Mouse (Mus musculus) left cerebral cortex, postnatal 25 days (tissue): ENCODE measurements at regions not wholly inside any gene's neighbourhood (a gene's known extent, or its start where the extent isn't known, plus 50 kb on each side); places are given as distances from the start of the nearest gene placed in this dataset.
A peak's percentile ranks its signal among the peaks of the same experiment; 100 is the strongest.

ENCODE experiments used
- DNase-seq, 2 experiments: peaks; one replicate each; pipeline ENCODE4 v3.0.0; 2022; ENCODE audit warnings: low spot score in 2 of 2, mixed read lengths in 1 of 2
- intact Hi-C: fragments of 180-260 bp; cut with DNase I; formaldehyde crosslinking; loops from one replicate; pipeline ENCODE4 v1.15.1; 2025

DNA sequence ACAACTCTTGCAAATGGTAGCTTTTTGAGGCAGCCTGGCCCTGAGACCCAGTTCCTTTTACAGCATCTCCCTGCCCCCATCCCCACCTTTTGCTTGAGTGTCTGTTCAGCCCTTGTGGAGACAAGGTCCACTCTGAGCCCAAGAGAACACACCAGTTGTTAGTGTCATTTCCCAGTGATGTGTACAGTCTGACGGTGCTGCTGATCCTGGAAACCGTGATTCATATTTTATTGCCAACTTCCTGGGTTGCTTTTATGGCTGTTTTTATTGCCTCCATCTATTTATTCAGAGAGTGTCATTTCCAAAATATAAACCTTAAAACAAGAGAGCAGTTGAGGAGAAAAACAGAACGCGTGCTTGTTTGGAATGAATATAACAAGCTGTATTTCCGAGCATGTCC, 309.6 kb upstream of the Isl1 start:
- intact Hi-C loops, result no loop called here
- no peak for DNase-seq

GRCm38 (mm10) chr13:116596346-116596745, 286.9 kb upstream of the Isl1 start:
- intact Hi-C loops, result no loop called here
- DNase-seq, result no peak

GRCm38 (mm10) chr13:116595512-116595911, 286.0 kb upstream of the Isl1 start:
- intact Hi-C loops, result no loop called here
- DNase-seq, result no peak

DNA sequence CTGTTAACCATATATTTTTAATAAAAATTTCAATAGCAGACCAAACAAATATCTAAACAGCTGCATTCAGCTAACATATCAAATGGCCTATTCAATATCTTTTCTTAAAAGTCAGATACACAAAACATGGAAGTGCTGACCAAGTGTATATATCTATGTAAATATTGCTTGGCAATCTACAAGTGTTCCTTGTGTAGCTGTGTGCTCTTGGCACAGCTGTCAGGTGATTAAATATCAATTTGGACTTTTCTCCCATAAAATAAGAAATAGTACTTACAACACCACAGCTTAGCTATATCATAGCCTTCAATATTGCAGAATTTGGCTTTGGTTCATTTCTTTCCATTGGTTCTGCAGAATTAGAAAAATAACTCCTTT, 266.5 kb upstream of the Isl1 start:
- intact Hi-C loops, result no loop called here
- DNase-seq, result no peak

GRCm38 (mm10) chr13:116575274-116575957, 265.9 kb upstream of the Isl1 start:
- no peak for DNase-seq
- intact Hi-C loops, result no loop called here

- DNase-seq, result no peak
- intact Hi-C loops, result no loop called here
Measured at GRCm38 (mm10) chr13:116555053-116555452, 245.6 kb upstream of the Isl1 start.

DNA sequence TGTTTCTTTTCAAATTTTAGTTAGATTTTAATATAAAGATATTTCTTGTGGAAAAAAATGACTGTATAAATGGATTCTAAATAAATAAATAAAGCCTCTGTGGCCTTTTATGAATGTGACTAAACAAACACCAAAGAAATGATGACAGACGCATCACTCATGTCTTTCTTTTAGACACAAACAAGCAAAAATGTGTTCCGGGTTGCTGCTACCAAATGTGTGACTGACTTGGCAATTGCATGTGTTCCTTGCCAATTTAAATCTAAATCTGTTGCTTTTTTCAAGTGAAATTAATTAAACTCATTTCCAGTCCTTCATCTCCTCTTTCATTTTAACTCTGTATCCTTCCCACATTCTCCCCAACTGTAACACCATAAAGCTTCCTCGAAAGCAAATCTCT, 225.7 kb upstream of the Isl1 start:
- no peak for DNase-seq
- intact Hi-C loops, result no loop called here

- DNase-seq, result peak in 1 of 2 experiments; percentile 61
Measured at GRCm38 (mm10) chr13:116533163-116533562, 223.7 kb upstream of the Isl1 start.

DNA sequence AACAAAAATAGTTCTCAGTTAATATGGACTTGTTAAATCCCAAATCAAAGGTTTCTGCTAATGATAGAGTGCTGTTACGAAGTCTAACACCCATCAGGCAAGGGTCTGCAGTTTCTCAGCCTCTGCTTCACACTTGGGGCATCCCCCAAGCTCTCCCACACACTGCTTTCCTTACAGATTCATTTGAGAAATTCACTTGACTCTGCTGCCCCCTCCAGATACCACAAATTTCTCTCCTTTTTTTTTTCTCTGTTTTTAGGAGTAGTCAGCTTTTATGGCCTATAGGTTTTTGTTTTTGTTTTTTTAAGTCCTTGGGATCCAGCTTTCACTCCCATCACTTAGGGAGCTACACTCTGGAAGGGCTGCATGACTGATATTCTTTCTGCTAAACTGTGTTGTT, 218.8 kb upstream of the Isl1 start:
- intact Hi-C loops, result no loop called here
- DNase-seq, result no peak

More at GRCm38 (mm10) chr13:116533163-116533562, 223.7 kb upstream of the Isl1 start:
- intact Hi-C loops, result no loop called here

DNA sequence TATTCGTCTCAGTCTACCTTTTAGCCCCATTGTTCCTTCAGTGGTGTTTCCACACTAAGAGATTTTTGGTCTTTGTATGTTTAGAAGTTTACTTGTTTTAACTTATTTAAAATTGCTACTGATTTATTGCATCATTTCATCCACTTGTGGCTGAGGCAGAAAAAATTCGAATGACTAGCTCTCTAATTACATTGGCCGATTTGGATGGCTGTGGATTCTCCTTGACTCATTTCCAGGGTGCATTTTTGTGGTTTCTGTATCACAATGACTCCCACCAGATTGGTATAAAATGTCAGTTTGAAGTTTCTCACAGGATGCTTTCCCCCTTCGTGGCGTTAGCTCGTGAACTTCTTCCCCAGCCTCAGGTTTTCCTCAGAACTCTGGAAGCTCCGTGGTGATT, 217.5 kb upstream of the Isl1 start:
- intact Hi-C loops, result no loop called here
- DNase-seq, result no peak

DNA sequence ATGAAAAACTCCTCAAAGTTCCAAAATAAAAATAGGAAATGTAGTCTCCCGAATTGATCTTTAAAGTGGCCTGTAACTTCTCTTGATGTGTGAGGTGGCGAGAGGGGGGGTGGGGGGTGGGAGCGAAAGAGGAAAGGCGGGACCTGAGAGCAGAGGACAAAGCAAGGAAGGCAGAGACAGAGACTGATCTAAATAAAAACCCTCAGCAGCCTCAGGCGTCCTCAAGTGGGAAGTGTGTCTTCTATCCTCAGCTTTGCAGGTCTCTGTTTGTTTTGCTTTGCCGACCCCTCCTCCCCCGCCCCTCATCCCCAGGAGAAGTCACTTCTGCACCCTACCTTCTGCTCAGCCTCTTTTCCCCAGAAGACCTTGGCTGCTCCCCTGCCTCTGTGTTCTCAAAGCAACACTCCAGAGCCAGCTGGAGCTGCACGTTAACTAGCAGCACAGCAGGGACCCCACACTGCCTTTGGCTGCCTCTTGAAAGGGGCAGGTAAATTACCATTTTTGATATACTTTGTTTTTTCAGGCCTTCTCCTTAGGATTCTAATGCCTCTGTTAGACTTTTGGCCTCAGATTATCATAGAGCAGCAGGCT, 214.3 kb upstream of the Isl1 start:
- intact Hi-C loops, result no loop called here
- DNase-seq, result no peak

GRCm38 (mm10) chr13:116514640-116515311, 205.3 kb upstream of the Isl1 start:
- intact Hi-C loops, result no loop called here
- DNase-seq, result no peak

DNA sequence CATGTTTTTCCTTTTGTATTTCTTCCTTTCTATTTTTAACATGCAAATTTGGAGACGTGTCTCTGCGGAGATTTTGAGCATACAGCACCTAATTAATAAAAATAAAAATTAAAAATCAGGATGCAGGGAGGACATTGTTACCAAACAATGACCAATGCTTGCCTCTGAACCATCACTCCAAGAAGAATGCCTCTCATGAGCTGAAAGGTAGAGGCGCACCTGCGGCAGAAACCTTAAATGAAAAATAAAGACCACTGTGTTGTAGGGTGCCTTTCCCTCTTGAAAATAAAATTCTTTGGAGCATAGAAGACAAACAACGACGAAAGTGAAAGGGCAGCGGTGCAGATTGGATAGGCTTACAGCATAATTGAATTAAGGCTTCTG, 204.8 kb upstream of the Isl1 start:
- no peak for DNase-seq
- intact Hi-C loops, result no loop called here

GRCm38 (mm10) chr13:116512398-116512797, 202.9 kb upstream of the Isl1 start:
- intact Hi-C loops, result no loop called here
- no peak for DNase-seq

DNA sequence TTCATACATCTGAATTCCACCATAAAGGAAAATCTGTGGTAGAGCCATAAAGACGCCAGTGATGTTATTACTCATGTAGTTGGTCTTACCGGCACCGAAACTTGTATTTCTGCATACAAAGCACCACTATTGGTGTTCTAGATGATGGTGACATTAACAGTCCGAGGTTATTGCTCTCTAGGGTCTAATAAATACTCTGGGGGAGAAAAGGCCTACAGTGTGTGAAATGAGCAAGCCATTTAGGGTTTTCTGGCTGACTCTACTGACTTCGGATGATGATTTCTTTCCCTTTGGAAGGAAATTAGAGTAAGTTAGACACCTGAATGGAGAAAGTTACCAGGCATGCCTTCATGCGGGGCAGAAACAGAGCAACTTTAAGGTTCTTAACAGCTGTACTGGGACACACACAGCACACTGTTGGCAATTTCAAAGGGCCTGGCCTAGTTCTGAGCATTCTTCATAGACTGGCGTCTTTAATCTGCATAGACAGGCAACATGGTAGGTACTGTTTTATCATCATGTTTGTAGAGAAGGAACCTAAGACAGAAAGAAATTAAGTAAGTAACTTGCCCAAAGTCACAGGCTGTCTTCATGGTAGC, 198.8 kb upstream of the Isl1 start:
- intact Hi-C loops, result no loop called here

DNA sequence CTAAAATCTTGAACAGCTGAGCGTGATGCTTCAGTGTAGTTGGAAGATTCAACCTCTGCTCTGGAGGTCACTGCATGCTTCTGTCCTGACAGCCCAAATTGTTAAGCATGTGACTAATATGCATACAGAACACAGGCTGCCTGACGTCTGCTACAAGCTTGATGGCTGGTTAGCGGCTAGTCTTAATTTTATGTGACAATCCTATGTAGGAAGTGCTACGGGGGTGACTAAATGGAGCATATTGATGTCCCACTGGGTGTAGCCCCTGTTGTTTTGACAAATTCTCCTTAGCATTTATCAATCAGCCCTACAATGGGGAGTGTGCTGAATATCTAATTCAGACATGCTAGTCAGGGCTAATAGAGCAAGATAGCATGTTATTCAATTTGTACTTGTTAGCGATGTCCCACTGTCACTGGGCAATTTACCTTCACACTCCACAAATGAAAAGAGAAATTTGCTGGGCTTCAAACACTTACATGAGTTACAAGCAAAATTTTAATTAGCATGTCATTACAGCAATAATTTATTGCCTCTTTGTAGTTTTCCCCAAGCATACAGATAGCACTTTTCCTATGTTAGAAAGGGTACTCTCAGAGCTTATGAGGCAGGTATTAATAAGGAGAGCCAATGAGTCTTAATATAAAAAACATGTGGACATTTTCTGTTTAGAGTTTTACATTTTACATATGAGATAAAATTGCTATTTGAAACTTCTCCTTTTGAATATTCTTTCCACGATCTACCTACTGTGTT, 188.3 kb upstream of the Isl1 start:
- no peak for DNase-seq
- intact Hi-C loops, result no loop called here

More for the DNA sequence above, 198.8 kb upstream of the Isl1 start:
- DNase-seq, result no peak

DNA sequence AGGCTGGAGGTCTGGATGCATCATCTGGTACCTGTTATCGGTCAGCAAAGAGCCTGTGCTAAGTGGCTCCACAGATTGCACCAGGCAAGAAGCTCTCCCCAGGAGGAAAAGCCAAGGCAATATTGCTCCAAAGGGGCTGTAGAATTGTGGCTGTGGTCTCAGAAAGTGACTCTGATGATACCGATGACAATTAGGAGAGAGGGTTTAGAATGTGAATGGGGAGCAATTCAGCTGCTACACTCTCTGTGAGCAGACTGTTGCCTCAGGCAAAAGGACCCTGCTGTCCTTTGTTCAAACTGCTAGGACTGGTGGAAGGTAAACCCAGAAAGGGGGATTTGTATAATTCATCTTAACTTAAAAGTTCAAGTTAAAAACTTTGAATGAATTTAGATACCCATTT, 186.2 kb upstream of the Isl1 start:
- no peak for DNase-seq
- intact Hi-C loops, result no loop called here

DNA sequence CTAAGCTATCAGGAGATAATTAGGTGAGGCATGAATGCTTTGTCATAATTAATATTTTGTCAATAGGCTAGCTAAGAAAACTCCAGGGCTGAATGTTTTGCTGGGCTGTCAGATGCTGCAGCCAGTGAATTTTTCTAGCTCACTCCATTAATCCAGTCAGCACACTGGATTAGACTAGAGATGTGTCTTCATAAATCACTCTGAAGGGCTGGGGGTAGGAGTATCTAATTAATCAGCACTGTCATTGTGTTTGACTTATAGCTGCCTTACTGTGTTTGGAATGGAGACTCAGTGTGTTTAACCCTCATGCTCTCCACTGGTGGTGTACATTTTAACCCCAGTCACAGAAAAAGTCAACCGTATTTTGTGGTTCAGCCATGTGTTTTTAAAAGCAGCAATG, 179.9 kb upstream of the Isl1 start:
- intact Hi-C loops, result no loop called here
- no peak for DNase-seq

DNA sequence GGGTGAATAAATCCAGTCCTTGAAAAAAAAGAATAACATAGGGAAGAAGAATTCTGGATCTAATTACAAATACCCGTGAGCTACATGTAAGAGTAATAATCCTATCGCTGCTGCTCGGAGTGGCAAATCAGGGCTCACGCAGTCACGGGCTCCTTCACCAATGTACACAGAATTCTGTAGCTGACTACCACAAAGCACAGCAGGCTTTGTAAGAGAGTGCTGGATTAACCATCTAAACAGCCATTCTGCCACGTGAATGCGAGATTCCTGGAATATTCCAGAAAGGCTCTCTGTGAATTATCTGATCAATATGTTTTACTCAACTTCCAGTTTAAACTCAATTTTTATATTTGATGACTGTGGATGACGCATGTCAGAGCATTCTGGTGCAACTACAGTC, 165.1 kb upstream of the Isl1 start:
- intact Hi-C loops, result no loop called here
- no peak for DNase-seq

GRCm38 (mm10) chr13:116461757-116462156, 152.3 kb upstream of the Isl1 start:
- intact Hi-C loops, result no loop called here
- DNase-seq, result no peak
